Mouse (Mus musculus) E14TG2a.4 (cell line): ENCODE data around the gene Cd81.

ENCODE experiments used
- CTCF ChIP-seq: conservative IDR thresholded peaks from 2 replicates; pipeline ENCODE4 v1.5.1; 2014; ENCODE audit warnings: low read length
- POU5F1 ChIP-seq: IDR thresholded peaks from 2 replicates; pipeline ENCODE4 v1.6.1; 2014; ENCODE audit warnings: low read length, borderline replicate concordance

DNA sequence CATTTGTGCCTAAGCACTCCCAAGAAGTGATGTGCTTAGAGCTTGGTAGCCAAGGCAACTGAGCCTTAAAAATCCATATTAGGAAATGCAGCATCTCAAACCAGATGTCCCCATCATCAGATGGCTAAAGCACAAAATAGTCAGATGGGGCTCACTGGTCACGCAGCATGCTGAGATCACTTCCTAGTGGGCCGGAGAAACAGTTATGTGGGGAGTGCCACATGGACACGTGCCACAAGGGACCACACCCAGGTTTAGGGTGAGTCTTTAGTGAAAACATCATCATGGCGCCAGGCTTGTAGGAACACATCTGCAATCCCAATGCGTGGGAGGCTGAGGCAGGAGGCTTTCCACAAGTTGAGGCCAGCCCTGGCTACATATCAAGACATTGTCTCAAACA is 64.0 kb downstream of the Cd81 start:
- TF ChIP-seq CTCF (no peak), POU5F1 (no peak)
